In genomic region chr13:20121385-20122043, GRCm38 (mm10) we compare ENCODE assay signal across 14 mouse cellular contexts. TPM values are rescaled to one million over a fixed set of nuclear protein-coding genes. Genes with fewer than 3 reads are reported as not detected.
DNase-seq lines count a peak whose midpoint lies in the region; ATAC-seq and TF ChIP-seq lines count a peak whose summit lies in the region.
"Had no signal": no experiment of that assay in that cellular context is flagged by ENCODE, and none has a peak within 500 bp of the region (broad histone marks: within the 10 kb centered on the region; RNA-seq: fewer than 3 reads in every experiment).

No protein-coding gene starts in this region.

- intact Hi-C loops in heart, postnatal 25 days (cut with DNase I): no loop called here

- no peaks in the 10 kb centered on the region for H3K27me3 ChIP-seq in midbrain, postnatal 0 days (ENCODE audit: insufficient read depth, low read length)
- no peaks in the 10 kb centered on the region for H3K27me3 ChIP-seq in midbrain, embryonic 10.5 days (ENCODE audit: low read depth, poor library complexity, severe bottlenecking)
- no peaks in the 10 kb centered on the region for H3K27me3 ChIP-seq in stomach, postnatal 0 days (ENCODE audit: control insufficient read depth, insufficient read depth, low read length)
- H3K27me3 ChIP-seq: embryonic facial prominence, embryonic 13.5 days; limb, embryonic 15.5 days had no signal

- H3K4me3 ChIP-seq in midbrain, postnatal 0 days (ENCODE audit: low read depth, low read length): no peak overlapping the region
- no peak overlapping the region for H3K4me3 ChIP-seq in midbrain, embryonic 10.5 days
- H3K4me3 ChIP-seq in stomach, postnatal 0 days (ENCODE audit: low read depth, low read length): no peak overlapping the region
- H3K4me3 ChIP-seq: embryonic facial prominence, embryonic 13.5 days; forebrain, embryonic 13.5 days; limb, embryonic 15.5 days; myocyte had no signal

- no peak for TF ChIP-seq CTCF in midbrain, postnatal 0 days (IDR thresholded peaks at IDR 0.05)
- TF ChIP-seq CTCF in stomach, postnatal 0 days (IDR thresholded peaks at IDR 0.05; ENCODE audit: low read depth): no peak

- no peaks in the 10 kb centered on the region for H3K4me1 ChIP-seq in midbrain, postnatal 0 days (ENCODE audit: insufficient read depth, low read length)
- H3K4me1 ChIP-seq in midbrain, embryonic 10.5 days: peaks cover 7% of the 10 kb centered on the region
- H3K4me1 ChIP-seq in stomach, postnatal 0 days (replicated peaks; ENCODE audit: control insufficient read depth, insufficient read depth): no peaks in the 10 kb centered on the region

- ATAC-seq in midbrain, postnatal 0 days (ENCODE audit: low FRiP score): no peak; the same call in 1 of the 2 replicates
- ATAC-seq in stomach, postnatal 0 days (ENCODE audit: low FRiP score, low TSS enrichment): peak; percentile 50; the same call in 1 of the 2 replicates
- ATAC-seq: forebrain, embryonic 13.5 days had no signal

- WGBS in midbrain, postnatal 0 days: 65% methylated on average over 8 of the region's 8 CpGs
- whole genome bisulfite sequencing in midbrain, embryonic 10.5 days: 91% methylated on average over 8 of the region's 8 CpGs
- 61% methylated on average over 8 of the region's 8 CpGs for WGBS in stomach, postnatal 0 days

- no peak overlapping the region for H3K27ac ChIP-seq in midbrain, postnatal 0 days (ENCODE audit: low read depth, low read length)
- no peak overlapping the region for H3K27ac ChIP-seq in midbrain, embryonic 10.5 days (replicated peaks)
- no peak overlapping the region for H3K27ac ChIP-seq in stomach, postnatal 0 days (replicated peaks)
- H3K27ac ChIP-seq: embryonic facial prominence, embryonic 13.5 days; forebrain, embryonic 13.5 days; limb, embryonic 15.5 days had no signal

- no peaks in the 10 kb centered on the region for H3K9me3 ChIP-seq in midbrain, postnatal 0 days (ENCODE audit: low read length)
- H3K9me3 ChIP-seq in midbrain, embryonic 10.5 days (replicated peaks): no peaks in the 10 kb centered on the region
- H3K9me3 ChIP-seq in stomach, postnatal 0 days (ENCODE audit: control insufficient read depth, low read length): no peaks in the 10 kb centered on the region
- H3K9me3 ChIP-seq: embryonic facial prominence, embryonic 13.5 days; forebrain, embryonic 13.5 days; limb, embryonic 15.5 days had no signal

- peak; percentile 55 for DNase-seq in gastrocnemius, adult 18-20 months (ENCODE audit: low spot score)
- no peak for DNase-seq in gastrocnemius, postnatal 4 days (ENCODE audit: low spot score in 2 of 2)
- DNase-seq in midbrain, postnatal 0 days (ENCODE audit: low spot score): peak; percentile 52
- DNase-seq in midbrain, embryonic 10.5 days (ENCODE audit: low spot score): no peak
- DNase-seq in heart, postnatal 25 days (ENCODE audit: low spot score): peak; percentile 30
- DNase-seq in stomach, postnatal 0 days (ENCODE audit: low spot score): no peak
- DNase-seq in right cerebral cortex, postnatal 4 days: no peak
- DNase-seq in neural tube, embryonic 10.5 days (ENCODE audit: extremely low spot score, low spot score): no peak
- DNase-seq: cerebellum, postnatal 36 days; kidney, postnatal 4 days had no signal

- no peak overlapping the region for H3K9ac ChIP-seq in midbrain, postnatal 0 days (replicated peaks; ENCODE audit: low read length, poor library complexity, severe bottlenecking)
- H3K9ac ChIP-seq in stomach, postnatal 0 days (ENCODE audit: low read length): no peak overlapping the region
- H3K9ac ChIP-seq: embryonic facial prominence, embryonic 13.5 days; forebrain, embryonic 13.5 days; limb, embryonic 15.5 days had no signal

- no peak for TF ChIP-seq EP300 in stomach, postnatal 0 days (optimal IDR thresholded peaks at IDR 0.05)

- no peaks in the 10 kb centered on the region for H3K36me3 ChIP-seq in midbrain, postnatal 0 days (ENCODE audit: insufficient read depth, low read length)
- H3K36me3 ChIP-seq in midbrain, embryonic 10.5 days: no peaks in the 10 kb centered on the region
- H3K36me3 ChIP-seq in stomach, postnatal 0 days (ENCODE audit: control insufficient read depth, insufficient read depth, low read length): no peaks in the 10 kb centered on the region
- H3K36me3 ChIP-seq: embryonic facial prominence, embryonic 13.5 days; limb, embryonic 15.5 days had no signal

- H3K4me2 ChIP-seq in midbrain, postnatal 0 days (ENCODE audit: low read depth, low read length, poor library complexity, severe bottlenecking): no peak overlapping the region
- H3K4me2 ChIP-seq in stomach, postnatal 0 days (replicated peaks; ENCODE audit: low read depth): no peak overlapping the region
- H3K4me2 ChIP-seq: embryonic facial prominence, embryonic 13.5 days; forebrain, embryonic 13.5 days; limb, embryonic 15.5 days had no signal

RNA-seq across cellular contexts. Expression of gene Elmo1, which starts 31.1 kb away (rescaled TPM):
- total RNA-seq in gastrocnemius, adult 18-20 months (2021): 1 to 10 TPM; 2.0 to 2.7 TPM
- 10 to 100 TPM; 23.6 to 27.7 TPM for total RNA-seq in gastrocnemius, postnatal 4 days (2021)
- 31.9 and 36.4 TPM in 2 replicates for total RNA-seq in midbrain, postnatal 0 days (2014; rRNA removed)
- polyA plus RNA-seq in midbrain, postnatal 0 days (2015; fragmentation: Nextera tagmentation; extraction: Ambion mirVana): 35.0 and 35.2 TPM in 2 replicates
- 13.8 and 15.6 TPM in 2 replicates for polyA plus RNA-seq in midbrain, embryonic 10.5 days (2016; fragmentation: Nextera tagmentation; extraction: Ambion mirVana)
- 10 to 100 TPM in 1 of 2 experiments, 1 to 10 TPM in 1; 9.8 to 10.2 TPM for total RNA-seq in heart, postnatal 25 days (2021)
- 4.9 and 5.0 TPM in 2 replicates for polyA plus RNA-seq in stomach, postnatal 0 days (2015; fragmentation: Nextera tagmentation; extraction: Ambion mirVana)

Comparison
In these comparisons a context has a peak if more than half of its experiments do, and no peak if none do; other contexts are left out.
1. DNase-seq: peak in gastrocnemius, adult 18-20 months (single experiment), midbrain, postnatal 0 days (single experiment) and heart, postnatal 25 days (single experiment); none in gastrocnemius, postnatal 4 days (0 of 2), midbrain, embryonic 10.5 days (single experiment), stomach, postnatal 0 days (single experiment), right cerebral cortex, postnatal 4 days (single experiment) and neural tube, embryonic 10.5 days (single experiment).